Mouse (Mus musculus): ENCODE data around the gene Pde4a. TPM values are rescaled to one million over a fixed set of nuclear protein-coding genes. Genes with fewer than 3 reads are reported as not detected.

Gene Pde4a
- total RNA-seq, 2 experiments from 2014 or later = 86.6 to 89.3 TPM

- Histone ChIP-seq H3K27ac (peak overlapping the region; percentile 61; the same call in 1 of the 2 replicates), H3K4me3 (no peak overlapping the region)
- TF ChIP-seq CTCF (conservative IDR thresholded peaks at IDR 0.05) = no peak
- no peak for DNase-seq (ENCODE audit: low spot score in 2 of 2)
Observed at GRCm38 (mm10) chr9:21135329-21135890, 30.1 kb upstream of the Pde4a start.

DNA sequence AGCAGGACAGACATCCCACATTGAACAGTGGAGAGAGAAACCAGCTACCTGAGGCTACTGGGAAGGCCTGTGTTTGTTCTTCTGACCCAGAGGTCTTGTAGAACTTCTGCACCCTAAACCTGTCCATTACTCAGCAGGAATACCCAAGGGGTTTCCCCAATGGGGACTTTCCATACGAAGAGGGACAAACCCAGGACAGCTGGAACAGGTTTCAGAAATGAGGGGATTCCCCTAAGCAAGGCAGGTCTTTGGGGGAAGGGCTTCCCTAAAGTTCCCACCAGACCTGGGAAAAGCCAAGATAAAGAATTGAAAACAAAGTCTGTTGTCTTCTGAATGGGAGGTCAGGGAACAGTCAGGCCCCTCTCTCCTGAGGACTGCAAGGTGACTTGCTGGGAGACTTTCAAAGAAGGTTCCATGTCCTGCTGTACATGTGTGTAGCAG is 29.6 kb upstream of the Pde4a start:
- DNase-seq (ENCODE audit: low spot score in 2 of 2) = no peak
- peak overlapping the region; percentile 39; the same call in 1 of the 2 replicates for H3K27ac ChIP-seq
- H3K4me3 ChIP-seq = no peak overlapping the region
- TF ChIP-seq CTCF (conservative IDR thresholded peaks at IDR 0.05) = no peak

- H3K4me3 ChIP-seq = no peak overlapping the region
- DNase-seq (ENCODE audit: low spot score in 2 of 2) = no peak
- peak overlapping the region; percentile 39; the same call in 1 of the 2 replicates for H3K27ac ChIP-seq
- TF ChIP-seq CTCF (conservative IDR thresholded peaks at IDR 0.05) = no peak
Observed at GRCm38 (mm10) chr9:21136401-21136800, 29.1 kb upstream of the Pde4a start.

GRCm38 (mm10) chr9:21137229-21137628 is 28.3 kb upstream of the Pde4a start:
- DNase-seq (ENCODE audit: low spot score in 2 of 2) = peak; percentile 43 to 69
- H3K27ac ChIP-seq = no peak overlapping the region
- peak; percentile 77 for TF ChIP-seq CTCF (conservative IDR thresholded peaks at IDR 0.05)

GRCm38 (mm10) chr9:21138386-21138785 is 27.1 kb upstream of the Pde4a start:
- TF ChIP-seq CTCF (conservative IDR thresholded peaks at IDR 0.05) = no peak
- Histone ChIP-seq H3K4me3 (no peak overlapping the region), H3K27ac (no peak overlapping the region)
- DNase-seq (ENCODE audit: low spot score in 2 of 2) = no peak

More at GRCm38 (mm10) chr9:21137229-21137628, 28.3 kb upstream of the Pde4a start:
- no peak overlapping the region for H3K4me3 ChIP-seq

- DNase-seq (ENCODE audit: low spot score in 2 of 2) = no peak
- H3K27ac ChIP-seq = no peak overlapping the region
- no peak for TF ChIP-seq CTCF (conservative IDR thresholded peaks at IDR 0.05)
- no peak overlapping the region for H3K4me3 ChIP-seq
Observed at GRCm38 (mm10) chr9:21141922-21142321, 23.6 kb upstream of the Pde4a start.

DNA sequence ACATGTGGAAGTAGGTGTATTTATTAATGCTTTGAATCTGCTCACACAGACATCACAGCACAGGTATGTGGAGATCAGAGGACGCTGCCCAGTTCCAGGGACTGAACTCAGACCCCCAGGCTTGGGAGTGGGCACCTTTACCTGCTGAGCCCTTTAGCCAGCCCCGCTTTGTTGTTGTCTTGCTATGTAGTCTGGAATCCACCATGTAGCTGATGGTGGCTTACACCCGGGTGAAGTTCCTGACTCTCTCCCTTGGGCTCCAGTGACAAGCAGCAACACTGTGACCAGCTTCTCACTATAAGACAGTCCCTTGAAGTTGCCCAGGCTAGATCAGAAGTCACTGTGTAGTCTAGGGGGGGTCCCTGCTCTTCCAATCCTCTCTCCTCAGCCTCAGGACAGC is 21.2 kb upstream of the Pde4a start:
- Histone ChIP-seq H3K4me3 (no peak overlapping the region), H3K27ac (no peak overlapping the region)
- TF ChIP-seq CTCF (conservative IDR thresholded peaks at IDR 0.05) = no peak
- no peak for DNase-seq (ENCODE audit: low spot score in 2 of 2)

- no peak overlapping the region for H3K27ac ChIP-seq
- TF ChIP-seq CTCF (conservative IDR thresholded peaks at IDR 0.05) = no peak
- no peak for DNase-seq (ENCODE audit: low spot score in 2 of 2)
- H3K4me3 ChIP-seq = no peak overlapping the region
Observed at GRCm38 (mm10) chr9:21145431-21145830, 20.1 kb upstream of the Pde4a start.

DNA sequence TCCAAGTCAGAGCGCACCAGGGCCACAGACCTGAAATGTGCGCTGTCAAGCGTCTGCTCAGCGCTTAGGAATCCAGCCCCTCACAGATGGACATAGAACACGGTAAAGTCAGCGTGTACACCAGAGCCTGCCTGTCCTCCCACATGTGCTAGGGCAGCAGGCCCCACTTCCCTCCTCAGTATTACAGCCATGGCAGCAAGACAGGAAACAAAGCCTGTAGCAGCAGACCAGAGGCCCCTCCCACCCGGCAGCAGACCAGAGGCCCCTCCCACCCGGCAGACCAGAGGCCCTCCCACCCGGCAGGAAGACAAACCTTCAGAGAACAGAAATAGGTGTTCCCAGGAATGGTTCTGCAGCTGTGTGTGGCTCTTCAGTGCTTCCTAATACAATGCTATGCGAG is 18.8 kb upstream of the Pde4a start:
- Histone ChIP-seq H3K4me3 (no peak overlapping the region), H3K27ac (no peak overlapping the region)
- no peak for TF ChIP-seq CTCF (conservative IDR thresholded peaks at IDR 0.05)
- DNase-seq (ENCODE audit: low spot score in 2 of 2) = no peak

DNA sequence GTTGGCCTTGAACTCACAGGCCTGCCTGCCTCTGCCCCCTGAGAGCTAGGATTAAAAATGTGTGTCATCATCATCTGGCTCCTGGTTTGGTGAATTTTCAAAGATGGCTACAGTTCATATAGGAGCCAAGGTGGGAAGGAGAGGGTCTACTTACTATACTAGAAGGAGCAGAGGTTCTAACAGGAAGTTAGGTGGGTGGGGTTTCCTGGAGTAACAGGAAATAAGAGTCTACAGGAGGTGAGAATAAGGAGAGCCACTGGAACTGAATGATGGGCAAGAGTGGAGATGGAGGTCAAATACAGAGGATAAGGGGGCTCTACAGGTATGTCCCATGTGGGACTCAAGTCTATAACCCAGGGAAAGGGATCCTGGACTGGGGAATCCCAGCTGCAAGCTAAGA is 17.1 kb upstream of the Pde4a start:
- Histone ChIP-seq H3K27ac (no peak overlapping the region), H3K4me3 (no peak overlapping the region; the same call in 1 of the 2 replicates)
- no peak for TF ChIP-seq CTCF (conservative IDR thresholded peaks at IDR 0.05)
- no peak for DNase-seq (ENCODE audit: low spot score in 2 of 2)

DNA sequence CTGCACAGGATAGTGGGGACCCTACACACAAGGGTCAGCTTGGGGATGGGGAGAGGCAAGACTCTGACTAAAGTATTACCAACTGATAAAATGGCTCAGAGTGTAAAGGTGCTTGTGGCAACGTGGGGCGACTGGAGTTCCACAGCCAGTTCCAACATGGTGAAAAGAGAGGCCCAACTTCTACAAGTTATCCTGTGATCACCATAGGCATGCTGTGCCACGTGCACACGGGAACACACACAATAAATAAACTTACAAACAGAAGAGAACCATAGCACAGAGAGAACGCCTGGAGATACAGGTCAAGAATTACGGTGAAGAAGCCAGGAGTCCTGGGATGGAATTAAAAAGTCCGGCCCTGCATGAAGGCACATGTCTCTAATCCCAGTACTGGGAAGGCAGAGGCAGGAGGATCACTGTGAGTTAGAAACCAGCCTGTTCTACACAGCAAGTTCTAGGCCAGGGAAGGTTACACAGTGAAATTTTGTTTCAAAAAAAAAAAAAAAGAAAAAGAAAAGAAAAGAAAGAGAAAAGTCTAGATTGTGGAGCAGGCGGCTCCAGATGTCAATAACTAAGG is 16.3 kb upstream of the Pde4a start:
- DNase-seq (ENCODE audit: low spot score in 2 of 2) = no peak
- Histone ChIP-seq H3K4me3 (peak overlapping the region; percentile 93), H3K27ac (peak overlapping the region; percentile 86)
- no peak for TF ChIP-seq CTCF (conservative IDR thresholded peaks at IDR 0.05)

- peak within 1 kb of the TSS; percentile 93 for H3K4me3 ChIP-seq
- peak; percentile 25; the same call in 1 of the 2 replicates for TF ChIP-seq CTCF (conservative IDR thresholded peaks at IDR 0.05)
- peak within 1 kb of the TSS; percentile 86 for H3K27ac ChIP-seq
- DNase-seq (ENCODE audit: low spot score in 2 of 2) = peak; percentile 90 to 92
Observed at GRCm38 (mm10) chr9:21149654-21150419, 15.7 kb upstream of the Pde4a start, which contains the start of gene Cdc37. TSS of gene Cdc37 (minus strand) at chr9:21149982.

GRCm38 (mm10) chr9:21152715-21153114 is 12.8 kb upstream of the Pde4a start:
- Histone ChIP-seq H3K27ac (no peak overlapping the region; the same call in 1 of the 2 replicates), H3K4me3 (peak overlapping the region; percentile 36)
- peak; percentile 80 to 81 for DNase-seq (ENCODE audit: low spot score in 2 of 2)
- peak; percentile 94 for TF ChIP-seq CTCF (conservative IDR thresholded peaks at IDR 0.05)
